ENCODE assay signal across 8 mouse cellular contexts in genomic region chr3:157534786-157535415, GRCm38 (mm10). TPM values are rescaled to one million over a fixed set of nuclear protein-coding genes. Genes with fewer than 3 reads are reported as not detected.
DNase-seq lines count a peak whose midpoint lies in the region; ATAC-seq and TF ChIP-seq lines count a peak whose summit lies in the region.

No protein-coding gene starts in this region.

- peaks cover 18% of the 10 kb centered on the region for H3K36me3 ChIP-seq in lung, embryonic 15.5 days
- peaks cover 17% of the 10 kb centered on the region for H3K36me3 ChIP-seq in heart, embryonic 15.5 days
- peaks cover 19% of the 10 kb centered on the region for H3K36me3 ChIP-seq in liver, embryonic 14.5 days (replicated peaks; ENCODE audit: control insufficient read depth, insufficient read depth, low read depth)
- H3K36me3 ChIP-seq in small intestine, adult 2 months (ENCODE audit: control insufficient read depth, insufficient read depth, low read length), result peaks cover 12% of the 10 kb centered on the region

- TF ChIP-seq POLR2A in small intestine, adult 2 months (IDR thresholded peaks at IDR 0.05; ENCODE audit: low read depth, low read length), result no peak

- peaks cover 34% of the 10 kb centered on the region for H3K27me3 ChIP-seq in lung, embryonic 15.5 days
- H3K27me3 ChIP-seq in heart, embryonic 15.5 days, result peaks cover 33% of the 10 kb centered on the region
- H3K27me3 ChIP-seq in liver, embryonic 14.5 days (ENCODE audit: control insufficient read depth, insufficient read depth, low read length), result peaks cover 10% of the 10 kb centered on the region
- H3K27me3 ChIP-seq in small intestine, adult 2 months (ENCODE audit: control insufficient read depth, insufficient read depth, low read length), result peaks cover 2% of the 10 kb centered on the region

- H3K9me3 ChIP-seq in lung, embryonic 15.5 days, result no peaks in the 10 kb centered on the region; the same call in 1 of the 2 replicates
- no peaks in the 10 kb centered on the region for H3K9me3 ChIP-seq in heart, embryonic 15.5 days (replicated peaks)
- H3K9me3 ChIP-seq in liver, embryonic 14.5 days (ENCODE audit: control insufficient read depth, low read length), result peaks cover 5% of the 10 kb centered on the region

- ATAC-seq in lung, embryonic 15.5 days (ENCODE audit: borderline replicate concordance, extremely low read depth, low FRiP score, low TSS enrichment), result peak; percentile 12; the same call in 1 of the 2 replicates
- ATAC-seq in heart, embryonic 15.5 days (replicated peaks; ENCODE audit: insufficient number of reproducible peaks, insufficient read depth, low FRiP score, low read depth), result no peak; the same call in 1 of the 2 replicates
- peak; percentile 69 for ATAC-seq in liver, embryonic 14.5 days (ENCODE audit: insufficient read depth)

- TF ChIP-seq CTCF in liver, embryonic 14.5 days (IDR thresholded peaks at IDR 0.05; ENCODE audit: low read depth), result no peak
- no peak for TF ChIP-seq CTCF in small intestine, adult 2 months (IDR thresholded peaks at IDR 0.05; ENCODE audit: extremely low read depth, insufficient read length, insufficient replicate concordance, low read depth, low read length)

- peak overlapping the region; percentile 90 for H3K9ac ChIP-seq in lung, embryonic 15.5 days
- H3K9ac ChIP-seq in heart, embryonic 15.5 days, result peak overlapping the region; percentile 70
- peak overlapping the region; percentile 97 for H3K9ac ChIP-seq in liver, embryonic 14.5 days (replicated peaks)

- H3K27ac ChIP-seq in lung, embryonic 15.5 days, result peak overlapping the region; percentile 90
- H3K27ac ChIP-seq in heart, embryonic 15.5 days, result peak overlapping the region; percentile 87
- H3K27ac ChIP-seq in liver, embryonic 14.5 days, result peak overlapping the region; percentile 79
- peak overlapping the region; percentile 80 for H3K27ac ChIP-seq in small intestine, adult 2 months (ENCODE audit: insufficient read depth, low read depth, low read length)

- TF ChIP-seq EP300 in liver, embryonic 14.5 days (IDR thresholded peaks at IDR 0.05; ENCODE audit: low read depth), result no peak

- H3K4me3 ChIP-seq in lung, embryonic 15.5 days, result peak overlapping the region; percentile 92
- H3K4me3 ChIP-seq in heart, embryonic 15.5 days, result peak overlapping the region; percentile 66
- H3K4me3 ChIP-seq in liver, embryonic 14.5 days (ENCODE audit: insufficient read depth in 1 of 2, low read depth in 2 of 2, low read length in 2 of 2), result peak overlapping the region; percentile 92 to 96
- peak overlapping the region; percentile 82 for H3K4me3 ChIP-seq in small intestine, adult 2 months (ENCODE audit: low read depth, low read length)

- under 1% methylated on average over 15 of the region's 15 CpGs for WGBS in lung, embryonic 15.5 days
- 2% methylated on average over 15 of the region's 15 CpGs for WGBS in heart, embryonic 15.5 days
- WGBS in liver, embryonic 14.5 days (ENCODE audit: insufficient replicate concordance), result 1% methylated on average over 15 of the region's 15 CpGs
- 2% methylated on average over 15 of the region's 15 CpGs for WGBS in small intestine, adult 2 months

- peak overlapping the region; percentile 70 for H3K4me2 ChIP-seq in lung, embryonic 15.5 days
- H3K4me2 ChIP-seq in heart, embryonic 15.5 days, result peak overlapping the region; percentile 64
- H3K4me2 ChIP-seq in liver, embryonic 14.5 days (ENCODE audit: low read depth), result peak overlapping the region; percentile 75

- no peak for DNase-seq in lung, postnatal 14 days
- DNase-seq in c-Kit-negative CD71-positive TER-119-positive erythroid progenitor cells, embryonic 14.5 days (ENCODE audit: low read depth, low spot score), result peak; percentile 57
- DNase-seq in liver, embryonic 14.5 days (ENCODE audit: low read depth in 3 of 3, low spot score in 3 of 3), result peak; percentile 54 to 64 (median 54)
- DNase-seq in cerebellum, postnatal 14 days, result no peak
- DNase-seq in gastrocnemius, postnatal 4 days (ENCODE audit: low spot score in 2 of 2), result no peak

- peaks cover 10% of the 10 kb centered on the region for H3K4me1 ChIP-seq in lung, embryonic 15.5 days
- H3K4me1 ChIP-seq in heart, embryonic 15.5 days (replicated peaks), result peaks cover 9% of the 10 kb centered on the region
- H3K4me1 ChIP-seq in liver, embryonic 14.5 days (replicated peaks; ENCODE audit: control insufficient read depth in 2 of 2, insufficient read depth in 2 of 2, low read length in 1 of 2), result peaks cover 6 to 8% of the 10 kb centered on the region in 2 experiments
- no peaks in the 10 kb centered on the region for H3K4me1 ChIP-seq in small intestine, adult 2 months (ENCODE audit: control insufficient read depth, insufficient read depth, insufficient read length, low read length)

RNA-seq across cellular contexts. Expression of gene Zranb2, which starts 0.9 kb away (rescaled TPM):
- polyA plus RNA-seq in lung, embryonic 15.5 days (2015; fragmentation: Nextera tagmentation; extraction: Ambion mirVana), result 92.9 and 94.0 TPM in 2 replicates
- polyA plus RNA-seq in heart, embryonic 15.5 days (2015; fragmentation: Nextera tagmentation; extraction: Ambion mirVana), result 58.7 and 67.3 TPM in 2 replicates
- 18.7 and 31.8 TPM in 2 replicates for polyA plus RNA-seq in liver, embryonic 14.5 days (2012; rRNA removed)
- 44.0 and 46.2 TPM in 2 replicates for polyA plus RNA-seq in liver, embryonic 14.5 days (2014; fragmentation: Nextera tagmentation; extraction: Ambion mirVana)
- polyA plus RNA-seq in small intestine, adult 2 months (2012; rRNA removed), result 0.47 and 0.81 TPM in 2 replicates
- total RNA-seq in gastrocnemius, postnatal 4 days (2021), result 10 to 100 TPM; 48.8 to 56.8 TPM

RNA-seq across cellular contexts. Expression of gene Ptger3, which starts 31.8 kb away (rescaled TPM):
- 10.7 and 13.1 TPM in 2 replicates for polyA plus RNA-seq in lung, embryonic 15.5 days (2015; fragmentation: Nextera tagmentation; extraction: Ambion mirVana)
- 3.4 and 5.2 TPM in 2 replicates for polyA plus RNA-seq in heart, embryonic 15.5 days (2015; fragmentation: Nextera tagmentation; extraction: Ambion mirVana)
- 1.0 and 1.4 TPM in 2 replicates for polyA plus RNA-seq in liver, embryonic 14.5 days (2012; rRNA removed)
- polyA plus RNA-seq in liver, embryonic 14.5 days (2014; fragmentation: Nextera tagmentation; extraction: Ambion mirVana), result 2.3 and 2.5 TPM in 2 replicates
- polyA plus RNA-seq in small intestine, adult 2 months (2012; rRNA removed), result 2.5 and 18.4 TPM in 2 replicates
- total RNA-seq in gastrocnemius, postnatal 4 days (2021), result 1 to 10 TPM; 1.2 to 2.7 TPM

Comparison
In these comparisons a context has a peak if more than half of its experiments do, and no peak if none do; other contexts are left out.
1. DNase-seq: peak in c-Kit-negative CD71-positive TER-119-positive erythroid progenitor cells, embryonic 14.5 days (single experiment) and liver, embryonic 14.5 days (3 of 3); none in lung, postnatal 14 days (single experiment), cerebellum, postnatal 14 days (0 of 2) and gastrocnemius, postnatal 4 days (0 of 2).
2. RNA of gene Zranb2, which starts 0.9 kb away (polyA plus RNA-seq): 92.9 to 94.0 TPM in lung, embryonic 15.5 days, 58.7 to 67.3 TPM in heart, embryonic 15.5 days and 18.7 to 46.2 TPM in liver, embryonic 14.5 days; 0.47 to 0.81 TPM in small intestine, adult 2 months; every median in the first group is over 10 times any median in the second.
3. Peak in every context shown above with its lines, with median percentiles within 50 percentile points of each other: H3K27ac ChIP-seq, H3K4me2 ChIP-seq, H3K4me3 ChIP-seq and H3K9ac ChIP-seq.